Mouse (Mus musculus) midbrain, embryonic 10.5 days (tissue): ENCODE data around the gene Twnk. TPM values are rescaled to one million over a fixed set of nuclear protein-coding genes. Genes with fewer than 3 reads are reported as not detected.

Source experiments
- polyA plus RNA-seq: library from polyadenylated mRNA; unstranded; fragments of >200 nt; fragmentation: Nextera tagmentation; extraction: Ambion mirVana; gene quantifications from 2 replicates; pipeline ENCODE4 v1.2.1, GENCODE M21; 2016

Twnk gene
- polyA plus RNA-seq, 1 experiment from 2014 or later = 33.6 TPM

Other genes with a start within 250 kb of the Twnk start
- gene Pax2, start 249.6 kb upstream of the Twnk start, polyA plus RNA-seq = 0.60 and 1.1 TPM in 2 replicates
- gene Slf2, start 74.5 kb upstream of the Twnk start, polyA plus RNA-seq = 37.2 and 39.1 TPM in 2 replicates
- gene Sema4g, start 16.6 kb upstream of the Twnk start, polyA plus RNA-seq = 3.1 and 5.4 TPM in 2 replicates
- 71.6 and 72.9 TPM in 2 replicates for gene Mrpl43, start 779 bp downstream of the Twnk start, polyA plus RNA-seq
- gene Lzts2, start 8.8 kb downstream of the Twnk start, polyA plus RNA-seq = 55.1 and 58.4 TPM in 2 replicates
- 0.19 and 0.34 TPM in 2 replicates for gene Pdzd7, start 40.1 kb downstream of the Twnk start, polyA plus RNA-seq
- gene Sfxn3, start 41.8 kb downstream of the Twnk start, polyA plus RNA-seq = 8.3 and 15.3 TPM in 2 replicates
- gene Kazald1, start 69.6 kb downstream of the Twnk start, polyA plus RNA-seq = 0.38 and 0.39 TPM in 2 replicates
- 0.11 and 0.22 TPM in 2 replicates for gene Tlx1, start 145.0 kb downstream of the Twnk start, polyA plus RNA-seq
- gene Lbx1, start 230.1 kb downstream of the Twnk start, polyA plus RNA-seq = 0.05 TPM in 1 of 2 replicates, not detected in the other